Mouse (Mus musculus): ENCODE measurements at regions not wholly inside any gene's neighbourhood (a gene's known extent, or its start where the extent isn't known, plus 50 kb on each side); places are given as distances from the start of the nearest gene placed in this dataset.

DNA sequence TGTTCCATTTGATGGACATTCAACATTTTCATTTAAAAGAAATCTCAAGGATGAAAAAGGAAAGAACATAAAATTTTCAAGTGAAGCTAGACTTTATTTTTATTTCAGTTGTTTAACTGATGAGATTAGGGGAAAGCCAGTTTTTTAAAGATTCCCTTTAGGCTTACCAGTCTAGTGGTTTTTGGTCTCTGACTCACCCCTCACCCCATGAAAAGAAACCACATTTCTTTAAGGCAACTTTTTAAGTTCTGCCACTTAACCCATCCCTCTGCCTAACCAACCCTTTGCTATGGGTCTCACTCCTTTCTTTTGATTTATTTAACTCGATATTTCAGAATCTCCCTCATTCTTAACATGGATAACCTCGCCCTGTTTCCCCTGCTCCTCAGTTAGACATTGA, 388.1 kb upstream of the Mef2c start:
- no peak for TF ChIP-seq GATA1 (IDR thresholded peaks at IDR 0.05; ENCODE audit: low read length)

GRCm38 (mm10) chr13:83120343-83120742, 383.5 kb upstream of the Mef2c start:
- TF ChIP-seq GATA1 (IDR thresholded peaks at IDR 0.05; ENCODE audit: low read length), result peak; percentile 63

- no peak for TF ChIP-seq GATA1 (IDR thresholded peaks at IDR 0.05; ENCODE audit: low read length)
Observed at GRCm38 (mm10) chr13:83123596-83123995, 380.2 kb upstream of the Mef2c start.

GRCm38 (mm10) chr13:83124651-83125050, 379.2 kb upstream of the Mef2c start:
- no peak for TF ChIP-seq GATA1 (IDR thresholded peaks at IDR 0.05; ENCODE audit: low read length)

DNA sequence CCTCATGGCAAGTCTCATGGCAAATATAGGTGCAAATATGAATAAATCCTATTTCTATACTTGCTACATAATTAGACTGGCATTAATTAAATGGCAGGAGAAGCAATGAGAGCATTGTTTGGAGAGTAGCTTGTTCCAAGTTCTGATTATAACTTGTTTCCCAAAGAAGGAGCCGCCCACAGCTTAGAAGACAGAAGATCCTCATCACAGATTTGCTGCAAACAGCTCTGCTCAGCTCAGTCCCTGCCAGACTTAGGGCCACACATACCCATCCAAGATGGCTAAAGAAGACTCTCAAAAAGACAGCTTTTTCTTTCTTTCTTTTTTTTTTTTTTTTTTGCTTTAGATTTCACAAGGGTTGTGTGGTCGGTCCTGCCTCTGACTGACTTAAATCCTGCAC, 377.4 kb upstream of the Mef2c start:
- no peak for TF ChIP-seq GATA1 (IDR thresholded peaks at IDR 0.05; ENCODE audit: low read length)

DNA sequence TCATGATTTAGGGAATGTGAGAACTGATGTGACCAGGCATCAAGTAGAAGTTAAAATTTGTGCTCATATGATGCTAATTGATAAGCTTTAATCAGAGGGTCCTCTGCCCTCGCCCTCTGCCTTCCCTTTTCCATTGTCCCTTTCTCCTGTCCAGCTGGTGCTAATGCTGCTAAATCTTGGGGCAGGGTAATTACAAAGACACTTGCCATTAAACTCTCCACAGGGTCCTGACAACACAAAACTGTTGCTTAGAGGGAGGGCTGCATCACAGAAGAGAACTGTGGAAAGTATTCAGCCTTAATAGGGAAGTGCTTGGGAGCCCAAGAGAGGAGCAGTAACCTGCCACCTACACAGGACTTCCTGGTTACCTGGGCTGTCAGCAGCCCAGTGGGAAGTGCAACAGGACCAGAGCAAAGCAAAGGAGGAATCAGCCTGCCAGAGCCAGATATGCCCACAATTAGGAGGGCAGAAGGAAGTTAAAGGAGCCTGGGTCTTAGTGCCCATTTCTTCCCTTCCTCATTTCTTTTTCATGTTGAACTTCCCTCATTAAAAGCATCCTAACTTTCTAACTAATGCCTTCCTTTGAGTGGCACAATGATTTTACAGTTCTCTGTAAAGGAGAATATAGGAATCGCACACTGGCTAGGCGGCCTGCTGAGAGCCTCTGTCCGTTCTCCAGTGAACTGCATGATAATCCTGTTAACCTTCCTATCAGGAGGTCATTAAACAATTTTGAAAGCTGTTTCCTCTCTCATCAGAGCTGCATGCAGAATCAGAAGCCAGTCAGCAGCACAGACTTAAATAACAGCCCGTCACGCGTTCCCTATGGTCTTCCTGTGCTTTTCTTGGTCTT, 372.5 kb upstream of the Mef2c start:
- no peak for TF ChIP-seq GATA1 (IDR thresholded peaks at IDR 0.05; ENCODE audit: low read length)

DNA sequence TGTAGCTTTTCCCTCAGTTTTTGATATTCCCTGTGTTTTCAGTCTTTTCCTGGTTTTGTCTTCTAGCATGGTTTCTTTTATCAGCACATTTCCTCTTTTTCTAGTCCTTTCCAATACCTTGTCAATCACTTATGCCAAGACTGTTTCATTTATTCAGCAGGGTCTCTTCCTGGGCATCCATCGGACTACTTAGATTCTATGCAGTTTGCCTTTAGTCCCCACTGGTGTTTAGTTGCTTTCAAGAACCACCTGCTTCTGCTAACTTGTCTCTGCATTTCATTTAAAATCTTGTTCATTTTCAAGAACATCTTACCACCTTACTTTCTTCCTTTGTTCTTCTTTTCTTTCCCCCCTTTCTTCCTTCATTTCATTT, 371.9 kb upstream of the Mef2c start:
- no peak for TF ChIP-seq GATA1 (IDR thresholded peaks at IDR 0.05; ENCODE audit: low read length)

DNA sequence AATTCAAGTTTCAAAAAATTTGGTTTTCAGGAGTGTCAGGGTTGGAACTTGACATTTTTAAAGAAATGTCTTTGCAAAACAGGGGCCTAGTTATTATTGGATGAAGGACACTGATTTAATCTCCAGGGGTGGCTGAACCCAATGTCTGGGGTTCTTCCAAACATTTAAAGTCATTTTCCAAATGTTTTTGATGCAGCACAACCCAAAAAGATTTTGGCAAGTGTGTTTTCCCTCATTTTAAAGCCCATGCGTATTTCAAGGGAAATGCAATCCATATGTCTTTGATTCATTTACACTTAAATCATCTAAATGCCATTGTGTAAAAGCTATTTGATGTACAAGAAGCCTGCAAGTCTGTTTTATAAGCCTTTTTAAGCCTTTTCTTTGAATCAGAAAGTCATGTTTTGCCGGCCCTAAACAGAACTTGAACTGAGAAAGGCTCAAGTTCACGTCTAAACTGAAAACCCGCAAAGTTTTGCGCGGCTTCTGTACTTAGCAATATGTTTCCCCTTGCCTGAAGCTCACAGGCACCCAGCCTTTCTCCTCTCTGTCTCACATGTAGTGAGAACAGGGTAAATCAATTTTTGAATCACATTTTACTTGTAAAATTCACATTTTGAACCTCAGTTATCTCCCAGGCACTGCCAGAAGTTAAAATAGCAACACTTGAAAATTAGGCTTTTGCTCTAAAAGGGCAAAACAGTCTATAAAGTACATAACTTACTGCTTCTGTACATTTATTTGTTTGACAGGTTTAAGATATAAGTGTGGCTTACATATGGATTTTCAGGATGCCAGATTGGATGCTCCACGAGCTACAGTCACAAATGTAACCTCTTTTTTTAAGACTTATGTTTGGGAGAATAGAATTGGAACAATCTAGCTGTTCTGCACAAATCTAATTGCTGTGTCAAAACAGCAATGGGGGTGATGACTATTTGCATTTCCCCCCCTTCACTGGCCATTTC, 370.9 kb upstream of the Mef2c start:
- no peak for TF ChIP-seq GATA1 (IDR thresholded peaks at IDR 0.05; ENCODE audit: low read length)

GRCm38 (mm10) chr13:83143316-83143715, 360.5 kb upstream of the Mef2c start:
- no peak for TF ChIP-seq GATA1 (IDR thresholded peaks at IDR 0.05; ENCODE audit: low read length)

GRCm38 (mm10) chr13:83154626-83155124, 349.2 kb upstream of the Mef2c start:
- no peak for TF ChIP-seq GATA1 (IDR thresholded peaks at IDR 0.05; ENCODE audit: low read length)

GRCm38 (mm10) chr13:83159969-83160368, 343.9 kb upstream of the Mef2c start:
- TF ChIP-seq GATA1 (IDR thresholded peaks at IDR 0.05; ENCODE audit: low read length), result no peak

DNA sequence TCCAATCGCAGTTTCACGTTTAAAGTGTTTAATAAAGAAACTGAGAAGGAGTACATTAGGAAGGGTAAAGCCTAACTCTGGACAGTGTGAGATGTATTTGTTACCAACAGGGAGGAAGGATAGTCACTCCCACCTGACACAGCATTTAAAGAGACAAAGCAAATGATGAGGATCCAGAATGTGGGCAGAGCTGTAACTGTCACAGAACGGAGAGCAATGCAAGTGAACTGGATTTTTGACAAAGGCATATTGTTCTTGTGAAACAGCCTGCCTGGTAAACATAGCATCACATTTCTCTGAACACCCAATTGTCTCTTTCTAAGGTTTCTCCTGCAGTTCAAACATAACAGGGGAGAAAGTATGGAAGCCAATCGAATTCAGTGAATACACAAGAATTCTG, 341.1 kb upstream of the Mef2c start:
- no peak for TF ChIP-seq GATA1 (IDR thresholded peaks at IDR 0.05; ENCODE audit: low read length)

- TF ChIP-seq GATA1 (IDR thresholded peaks at IDR 0.05; ENCODE audit: low read length), result no peak
Observed at GRCm38 (mm10) chr13:83175086-83175485, 328.7 kb upstream of the Mef2c start.

DNA sequence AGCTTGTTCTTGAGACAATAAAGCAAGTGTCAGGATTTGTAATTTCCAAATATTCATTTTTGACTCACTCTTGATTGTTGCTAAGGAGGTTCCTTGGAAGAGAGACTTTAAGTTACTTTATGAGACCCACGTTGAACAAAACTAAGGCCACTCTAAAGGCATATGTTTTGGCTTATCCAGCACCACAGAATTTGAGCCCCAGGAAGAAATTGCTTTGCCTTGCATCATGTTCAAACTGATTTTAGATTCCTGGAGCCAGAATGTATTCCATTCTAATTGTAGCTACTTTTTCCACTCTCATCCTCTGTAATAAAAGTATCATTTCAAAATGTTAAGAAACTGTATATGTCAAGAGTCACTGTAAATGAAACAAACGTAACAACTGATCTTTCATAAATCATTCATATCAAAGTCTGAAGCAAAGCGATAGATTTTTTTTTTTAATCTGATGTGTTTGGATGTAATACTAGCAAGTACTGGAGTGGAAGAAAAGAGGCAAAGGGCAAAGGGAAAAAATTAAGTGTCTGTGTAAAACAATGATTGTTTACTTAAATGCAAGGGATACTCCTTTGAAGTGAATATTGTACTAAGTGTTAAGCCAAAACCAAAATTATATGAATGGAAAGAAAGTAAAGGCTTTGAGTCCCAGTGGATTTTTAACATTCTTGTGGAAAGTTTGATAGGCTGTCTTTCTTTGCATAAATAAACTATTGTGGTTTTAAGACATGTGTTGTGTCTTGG, 301.7 kb upstream of the Mef2c start:
- no peak for TF ChIP-seq GATA1 (IDR thresholded peaks at IDR 0.05; ENCODE audit: low read length)

DNA sequence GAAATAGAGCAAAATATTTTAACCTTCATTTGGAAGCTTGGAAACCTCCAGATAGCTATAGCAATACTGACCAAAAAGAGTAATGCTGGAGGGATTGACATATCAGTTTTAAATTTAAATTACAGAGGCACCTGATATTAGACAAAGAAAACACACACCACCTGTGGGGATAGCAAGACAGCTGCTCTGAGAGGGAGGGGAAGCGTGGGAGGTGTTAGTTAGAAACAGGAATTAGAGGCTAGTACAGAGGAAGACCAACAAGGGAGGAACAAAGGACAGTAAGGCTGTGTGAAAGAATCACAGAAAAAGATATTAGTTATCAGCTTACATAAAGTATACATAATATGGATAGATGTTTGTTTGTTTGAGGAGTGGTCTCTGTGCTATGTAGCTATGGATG, 297.2 kb upstream of the Mef2c start:
- TF ChIP-seq GATA1 (IDR thresholded peaks at IDR 0.05; ENCODE audit: low read length), result no peak
